Mouse (Mus musculus) mature B cell (primary cell): ENCODE results near the gene Pkhd1.
"Not testable (repeated sequence)": the region's sequence is repeated elsewhere in the genome, so short reads cannot be mapped to it uniquely, and the experiment has no call there.

Experiments used
- in situ Hi-C: fragments of 300-500 bp; cut with MboI; formaldehyde crosslinking; loops from 2 replicates; pipeline ENCODE4 v1.14.3; 2019

The Pkhd1 gene

GRCm38 (mm10) chr1:20486087-20486486 lies 131.8 kb downstream of the Pkhd1 start:
- in situ Hi-C loops = no loop called here

GRCm38 (mm10) chr1:20481843-20482242 lies 136.0 kb downstream of the Pkhd1 start:
- in situ Hi-C loops = no loop called here

- in situ Hi-C loops = no loop called here
Measured at GRCm38 (mm10) chr1:20478695-20479094, 139.2 kb downstream of the Pkhd1 start.

- in situ Hi-C loops = no loop called here
Measured at GRCm38 (mm10) chr1:20478266-20478659, 139.6 kb downstream of the Pkhd1 start.

- in situ Hi-C loops = no loop called here
Measured at GRCm38 (mm10) chr1:20477561-20478265, 140.2 kb downstream of the Pkhd1 start.

GRCm38 (mm10) chr1:20470770-20471169 lies 147.1 kb downstream of the Pkhd1 start:
- in situ Hi-C loops = no loop called here

- in situ Hi-C loops = no loop called here
Measured at GRCm38 (mm10) chr1:20470317-20470716, 147.5 kb downstream of the Pkhd1 start.

- in situ Hi-C loops = no loop called here
Measured at GRCm38 (mm10) chr1:20466481-20466880, 151.4 kb downstream of the Pkhd1 start.

- in situ Hi-C loops = no loop called here
Measured at GRCm38 (mm10) chr1:20454621-20455020, 163.2 kb downstream of the Pkhd1 start.

- in situ Hi-C loops = no loop called here
Measured at GRCm38 (mm10) chr1:20450074-20450473, 167.8 kb downstream of the Pkhd1 start.

GRCm38 (mm10) chr1:20432026-20432425 lies 185.8 kb downstream of the Pkhd1 start:
- in situ Hi-C loops = not testable (repeated sequence)

- in situ Hi-C loops = no loop called here
Measured at GRCm38 (mm10) chr1:20429056-20429394, 188.8 kb downstream of the Pkhd1 start.

GRCm38 (mm10) chr1:20428370-20429055 lies 189.4 kb downstream of the Pkhd1 start:
- in situ Hi-C loops = no loop called here

- in situ Hi-C loops = no loop called here
Measured at GRCm38 (mm10) chr1:20409411-20409967, 208.4 kb downstream of the Pkhd1 start.

- in situ Hi-C loops = no loop called here
Measured at GRCm38 (mm10) chr1:20398319-20398718, 219.5 kb downstream of the Pkhd1 start.

- in situ Hi-C loops = no loop called here
Measured at GRCm38 (mm10) chr1:20364437-20364836, 253.4 kb downstream of the Pkhd1 start.

GRCm38 (mm10) chr1:20344651-20345050 lies 273.2 kb downstream of the Pkhd1 start:
- in situ Hi-C loops = no loop called here

GRCm38 (mm10) chr1:20311485-20311884 lies 306.4 kb downstream of the Pkhd1 start:
- in situ Hi-C loops = no loop called here

GRCm38 (mm10) chr1:20310925-20311324 lies 306.9 kb downstream of the Pkhd1 start:
- in situ Hi-C loops = no loop called here

- in situ Hi-C loops = no loop called here
Measured at GRCm38 (mm10) chr1:20306116-20306515, 311.7 kb downstream of the Pkhd1 start.

GRCm38 (mm10) chr1:20302943-20303578 lies 314.8 kb downstream of the Pkhd1 start:
- in situ Hi-C loops = no loop called here

- in situ Hi-C loops = no loop called here
Measured at GRCm38 (mm10) chr1:20302187-20302942, 315.5 kb downstream of the Pkhd1 start.
